Comparison of ENCODE assay signal across 19 mouse cellular contexts in the genomic region with DNA sequence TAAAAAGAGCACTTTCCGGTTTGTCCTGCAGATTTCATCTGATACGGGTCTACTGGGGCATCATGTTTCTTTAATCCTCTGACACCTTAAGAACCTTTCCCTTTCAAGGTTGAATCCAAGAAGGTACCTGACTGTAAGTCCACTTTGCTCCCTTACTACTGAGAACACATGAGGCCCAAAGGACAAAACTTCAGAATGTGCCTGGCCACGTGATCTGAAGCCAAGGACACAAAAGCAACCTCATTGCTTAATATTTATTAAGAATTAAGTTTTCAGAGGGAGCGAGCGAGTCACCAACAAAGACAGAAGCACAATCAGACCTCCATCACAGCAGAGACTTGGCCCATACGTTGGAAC. TPM values are rescaled to one million over a fixed set of nuclear protein-coding genes. Genes with fewer than 3 reads are reported as not detected.
DNase-seq lines count a peak whose midpoint lies in the region; ATAC-seq lines count a peak whose summit lies in the region.
"Had no signal": no experiment of that assay in that cellular context is flagged by ENCODE, and none has a peak within 500 bp of the region (broad histone marks: within the 10 kb centered on the region; RNA-seq: fewer than 3 reads in every experiment).

No protein-coding gene starts in this region.

- 55% methylated on average over 6 of the region's 6 CpGs for whole genome bisulfite sequencing in embryonic facial prominence, embryonic 14.5 days
- 83% methylated on average over 6 of the region's 6 CpGs for WGBS in limb, embryonic 10.5 days
- WGBS in stomach, embryonic 16.5 days = 58% methylated on average over 6 of the region's 6 CpGs

- H3K4me2 ChIP-seq in embryonic facial prominence, embryonic 14.5 days (ENCODE audit: low read depth, low read length) = no peak overlapping the region
- no peak overlapping the region for H3K4me2 ChIP-seq in stomach, embryonic 16.5 days (ENCODE audit: low read depth, low read length)
- H3K4me2 ChIP-seq: liver, embryonic 13.5 days; lung, embryonic 14.5 days; stomach, embryonic 15.5 days had no signal

- no peaks in the 10 kb centered on the region for H3K9me3 ChIP-seq in embryonic facial prominence, embryonic 14.5 days (ENCODE audit: control insufficient read depth, low read length)
- no peaks in the 10 kb centered on the region for H3K9me3 ChIP-seq in limb, embryonic 10.5 days (replicated peaks)
- H3K9me3 ChIP-seq in stomach, embryonic 16.5 days (replicated peaks; ENCODE audit: control insufficient read depth, low read length) = no peaks in the 10 kb centered on the region
- H3K9me3 ChIP-seq: hindbrain, embryonic 10.5 days; liver, embryonic 13.5 days; midbrain, embryonic 10.5 days; stomach, embryonic 15.5 days had no signal

- no peak overlapping the region for H3K4me3 ChIP-seq in embryonic facial prominence, embryonic 14.5 days (ENCODE audit: low read depth, low read length)
- H3K4me3 ChIP-seq in limb, embryonic 10.5 days = no peak overlapping the region
- no peak overlapping the region for H3K4me3 ChIP-seq in stomach, embryonic 16.5 days (replicated peaks; ENCODE audit: low read length)
- H3K4me3 ChIP-seq: hindbrain, embryonic 10.5 days; liver, embryonic 13.5 days; midbrain, embryonic 10.5 days; stomach, embryonic 15.5 days had no signal

- H3K9ac ChIP-seq in embryonic facial prominence, embryonic 14.5 days (ENCODE audit: low read depth, low read length) = no peak overlapping the region
- no peak overlapping the region for H3K9ac ChIP-seq in stomach, embryonic 16.5 days (ENCODE audit: low read length)
- H3K9ac ChIP-seq: liver, embryonic 13.5 days; lung, embryonic 14.5 days; stomach, embryonic 15.5 days had no signal

- peaks cover 22% of the 10 kb centered on the region for H3K4me1 ChIP-seq in embryonic facial prominence, embryonic 14.5 days (ENCODE audit: control insufficient read depth, insufficient read depth, low read length)
- peaks cover 32% of the 10 kb centered on the region for H3K4me1 ChIP-seq in limb, embryonic 10.5 days
- peaks cover 12% of the 10 kb centered on the region; the same call in 1 of the 2 replicates for H3K4me1 ChIP-seq in stomach, embryonic 16.5 days (ENCODE audit: control insufficient read depth, insufficient read depth, low read length)
- H3K4me1 ChIP-seq: hindbrain, embryonic 10.5 days; midbrain, embryonic 10.5 days had no signal

- intact Hi-C loops in heart, postnatal 10 days (cut with DNase I) = no loop called here

- H3K36me3 ChIP-seq in embryonic facial prominence, embryonic 14.5 days (ENCODE audit: control insufficient read depth, insufficient read depth, low read length) = no peaks in the 10 kb centered on the region
- H3K36me3 ChIP-seq in limb, embryonic 10.5 days = no peaks in the 10 kb centered on the region
- H3K36me3 ChIP-seq in stomach, embryonic 16.5 days (ENCODE audit: control insufficient read depth, insufficient read depth, low read length) = no peaks in the 10 kb centered on the region
- H3K36me3 ChIP-seq: hindbrain, embryonic 10.5 days; liver, embryonic 13.5 days; midbrain, embryonic 10.5 days; stomach, embryonic 15.5 days had no signal

- no peak; the same call in 1 of the 2 replicates for ATAC-seq in embryonic facial prominence, embryonic 14.5 days (ENCODE audit: low read depth)
- no peak for ATAC-seq in stomach, embryonic 16.5 days (ENCODE audit: insufficient read depth, low FRiP score)

- H3K27ac ChIP-seq in embryonic facial prominence, embryonic 14.5 days (replicated peaks; ENCODE audit: low read depth, low read length) = peak overlapping the region; percentile 86
- H3K27ac ChIP-seq in limb, embryonic 10.5 days = peak overlapping the region; percentile 75
- H3K27ac ChIP-seq in stomach, embryonic 16.5 days (ENCODE audit: low read length) = peak overlapping the region; percentile 80
- H3K27ac ChIP-seq: hindbrain, embryonic 10.5 days; liver, embryonic 13.5 days; macrophage; midbrain, embryonic 10.5 days had no signal

- H3K27me3 ChIP-seq in embryonic facial prominence, embryonic 14.5 days (replicated peaks; ENCODE audit: control insufficient read depth, insufficient read depth, low read length) = no peaks in the 10 kb centered on the region
- H3K27me3 ChIP-seq in limb, embryonic 10.5 days (ENCODE audit: low read depth, poor library complexity, severe bottlenecking) = no peaks in the 10 kb centered on the region
- H3K27me3 ChIP-seq in stomach, embryonic 16.5 days (ENCODE audit: control insufficient read depth, insufficient read depth, low read length) = no peaks in the 10 kb centered on the region
- H3K27me3 ChIP-seq: liver, embryonic 13.5 days; stomach, embryonic 15.5 days had no signal

- DNase-seq in kidney, postnatal 36 days = peak; percentile 22 to 43
- DNase-seq in kidney, postnatal 14 days = no peak
- DNase-seq in embryonic facial prominence, embryonic 14.5 days (ENCODE audit: low spot score) = peak; percentile 12
- no peak for DNase-seq in limb, embryonic 10.5 days (ENCODE audit: low spot score)
- DNase-seq in heart, postnatal 10 days = no peak
- DNase-seq in thymus, postnatal 36 days = no peak
- DNase-seq: adrenal gland, adult 8-10 months; cerebellum, adult 11 months; cerebellum, postnatal 10 days; gastrocnemius, postnatal 14 days; liver, embryonic 13.5 days; lung, embryonic 14.5 days; right cerebral cortex, postnatal 14 days; thymus, postnatal 14 days had no signal

RNA-seq across cellular contexts. Expression of a gene that starts 40.0 kb away (rescaled TPM):
- polyA plus RNA-seq in embryonic facial prominence, embryonic 14.5 days (2014; fragmentation: Nextera tagmentation; extraction: Ambion mirVana) = 13.7 and 14.2 TPM in 2 replicates
- polyA plus RNA-seq in limb, embryonic 10.5 days (2016; fragmentation: Nextera tagmentation; extraction: Ambion mirVana) = 8.0 and 8.1 TPM in 2 replicates
- 12.4 and 12.9 TPM in 2 replicates for polyA plus RNA-seq in stomach, embryonic 16.5 days (2015; fragmentation: Nextera tagmentation; extraction: Ambion mirVana)
- 10 to 100 TPM; 59.8 to 61.5 TPM for total RNA-seq in heart, postnatal 10 days (2021)

Comparison
In these comparisons a context has a peak if more than half of its experiments do, and no peak if none do; other contexts are left out.
1. DNase-seq: peak in kidney, postnatal 36 days (2 of 2) and embryonic facial prominence, embryonic 14.5 days (single experiment); none in kidney, postnatal 14 days (single experiment), limb, embryonic 10.5 days (single experiment), heart, postnatal 10 days (0 of 2) and thymus, postnatal 36 days (0 of 2).
2. Peak in every context shown above with its lines, with median percentiles within 50 percentile points of each other: H3K27ac ChIP-seq.